Mouse (Mus musculus) lung, adult 10 weeks (tissue): ENCODE results near the gene Tmprss12. TPM values are rescaled to one million over a fixed set of nuclear protein-coding genes. Genes with fewer than 3 reads are reported as not detected.

Experiments used
- polyA plus RNA-seq: library from polyadenylated mRNA; stranded (reverse); fragments of 350-450 nt; fragmentation: Illumina TruSeq; extraction: RNeasy Lipid Tissue Mini Kit (QIAGEN cat#74804); gene quantifications from one replicate; pipeline ENCODE4 v1.2.3, GENCODE M21; 2014; ENCODE audit warnings: low read depth, low replicate concordance; ENCODE audit not compliant: insufficient read depth

Tmprss12 gene
- polyA plus RNA-seq, result not detected

GRCm38 (mm10) chr15:100280626-100281025 is at the start of gene Tmprss12:
Gene Tmprss12 (plus strand): TSS chr15:100280837.

GRCm38 (mm10) chr15:100304019-100304991 is 23.7 kb downstream of the Tmprss12 start, which contains the start of gene Mettl7a1:
Gene Mettl7a1 (plus strand): TSS chr15:100304140.

GRCm38 (mm10) chr15:100334629-100335028 is 54.0 kb downstream of the Tmprss12 start, which contains the start of gene Mettl7a3:
Gene Mettl7a3 (plus strand): TSS chr15:100334929.

Other genes with a start within 250 kb of the Tmprss12 start
- 4.1 TPM for gene Dip2b, start 242.2 kb upstream of the Tmprss12 start, polyA plus RNA-seq
- 21.8 TPM for gene Atf1, start 53.0 kb upstream of the Tmprss12 start, polyA plus RNA-seq
- 538 TPM for gene Mettl7a1, start 23.3 kb downstream of the Tmprss12 start, polyA plus RNA-seq
- gene Mettl7a3, start 54.1 kb downstream of the Tmprss12 start, polyA plus RNA-seq, result 0.63 TPM
- not detected for gene Methig1, start 72.3 kb downstream of the Tmprss12 start, polyA plus RNA-seq
- gene Mettl7a2, start 72.4 kb downstream of the Tmprss12 start, polyA plus RNA-seq, result 0.19 TPM
- not detected for gene Higd1c, start 83.7 kb downstream of the Tmprss12 start, polyA plus RNA-seq
- gene Gm5475, start 141.3 kb downstream of the Tmprss12 start, polyA plus RNA-seq, result not detected
- 18.1 TPM for gene Slc11a2, start 144.2 kb downstream of the Tmprss12 start, polyA plus RNA-seq
- 14.9 TPM for gene Letmd1, start 188.2 kb downstream of the Tmprss12 start, polyA plus RNA-seq
- 1.3 TPM for gene Csrnp2, start 214.7 kb downstream of the Tmprss12 start, polyA plus RNA-seq